Mouse (Mus musculus) spleen, adult 18-20 months (tissue): ENCODE measurements around the gene Nkx3-2.
A peak's percentile ranks its signal among the peaks of the same experiment; 100 is the strongest.

ENCODE experiments used
- DNase-seq, 2 experiments: peaks; one replicate each; pipeline ENCODE4 v3.0.0; 2022; ENCODE audit warnings: mixed read lengths in 2 of 2

Nkx3-2 gene

GRCm38 (mm10) chr5:41762141-41762946, 2.0 kb downstream of the Nkx3-2 start:
- DNase-seq: peak in 1 of 2 experiments; percentile 13

GRCm38 (mm10) chr5:41761509-41762140, 2.7 kb downstream of the Nkx3-2 start:
- DNase-seq: peak in 1 of 2 experiments; percentile 12

- no peak for DNase-seq
These were observed 3.3 kb downstream of the Nkx3-2 start for GRCm38 (mm10) chr5:41760831-41761508.

- no peak for DNase-seq
These were observed 4.2 kb downstream of the Nkx3-2 start for GRCm38 (mm10) chr5:41760071-41760470.

GRCm38 (mm10) chr5:41758671-41759639, 5.3 kb downstream of the Nkx3-2 start:
- no peak for DNase-seq

- DNase-seq: no peak
These were observed 7.0 kb downstream of the Nkx3-2 start for GRCm38 (mm10) chr5:41757338-41757737.

- no peak for DNase-seq
These were observed 7.9 kb downstream of the Nkx3-2 start for GRCm38 (mm10) chr5:41756396-41756795.

- no peak for DNase-seq
These were observed 8.8 kb downstream of the Nkx3-2 start for GRCm38 (mm10) chr5:41755373-41755960.

GRCm38 (mm10) chr5:41754836-41755235, 9.5 kb downstream of the Nkx3-2 start:
- DNase-seq: no peak

GRCm38 (mm10) chr5:41754226-41754775, 10.0 kb downstream of the Nkx3-2 start:
- no peak for DNase-seq

GRCm38 (mm10) chr5:41752721-41753120, 11.6 kb downstream of the Nkx3-2 start:
- no peak for DNase-seq

- no peak for DNase-seq
These were observed 19.2 kb downstream of the Nkx3-2 start for GRCm38 (mm10) chr5:41744898-41745780.

- DNase-seq: no peak
These were observed 20.1 kb downstream of the Nkx3-2 start for GRCm38 (mm10) chr5:41744234-41744633.

- DNase-seq: no peak
These were observed 25.5 kb downstream of the Nkx3-2 start for GRCm38 (mm10) chr5:41738817-41739216.

- DNase-seq: no peak
These were observed 27.3 kb downstream of the Nkx3-2 start for GRCm38 (mm10) chr5:41737039-41737438.

- DNase-seq: no peak
These were observed 37.3 kb downstream of the Nkx3-2 start for GRCm38 (mm10) chr5:41727017-41727416.

GRCm38 (mm10) chr5:41725573-41725972, 38.7 kb downstream of the Nkx3-2 start:
- no peak for DNase-seq
